Mouse (Mus musculus) monocyte, adult 2 months (primary cell): ENCODE results near the gene Svop.

Experiments used
- DNase-seq, 2 experiments: peaks; one replicate each; pipeline ENCODE4 v3.0.0; 2022; ENCODE audit warnings: low spot score in 2 of 2, low read depth in 1 of 2

Svop gene

DNA sequence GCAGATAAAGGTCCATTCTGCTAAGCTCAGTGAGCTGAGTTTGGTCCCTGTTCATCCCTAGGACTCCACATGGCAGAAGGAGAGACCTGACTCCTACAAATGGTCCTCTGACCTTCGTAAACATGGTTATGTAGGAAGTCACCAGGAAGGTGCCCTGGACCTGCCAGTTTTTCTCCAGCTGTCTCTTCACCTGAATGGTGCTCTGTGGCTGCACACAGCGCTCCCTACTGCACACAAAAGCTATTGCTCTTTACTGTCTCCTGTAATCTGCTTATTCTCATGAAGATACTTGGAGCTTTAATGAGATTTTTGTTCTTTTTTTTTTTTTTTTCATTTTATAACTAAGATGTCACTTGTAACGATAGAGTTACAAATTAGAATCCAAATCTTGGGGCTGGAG lies 44.8 kb downstream of the Svop start:
- DNase-seq = no peak

DNA sequence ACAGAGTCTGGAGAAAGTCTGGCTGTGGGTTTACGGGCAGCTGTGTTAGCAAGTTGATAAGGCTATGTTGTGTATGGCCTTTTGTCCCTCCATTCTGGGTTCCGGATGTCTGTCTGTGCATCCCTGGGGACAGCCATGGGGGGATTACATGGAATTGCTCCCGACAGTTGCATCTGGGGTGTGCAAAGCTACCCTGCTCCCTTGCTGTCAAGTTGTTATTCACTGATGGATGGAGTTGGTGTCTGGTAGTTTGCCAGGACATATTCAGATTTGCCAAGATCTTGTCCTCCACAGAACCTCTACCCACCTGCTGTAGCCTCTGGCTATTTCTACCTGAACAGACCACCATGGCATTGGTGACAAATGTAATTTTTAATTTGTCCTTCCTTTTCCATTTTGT lies 45.2 kb downstream of the Svop start:
- DNase-seq = no peak

DNA sequence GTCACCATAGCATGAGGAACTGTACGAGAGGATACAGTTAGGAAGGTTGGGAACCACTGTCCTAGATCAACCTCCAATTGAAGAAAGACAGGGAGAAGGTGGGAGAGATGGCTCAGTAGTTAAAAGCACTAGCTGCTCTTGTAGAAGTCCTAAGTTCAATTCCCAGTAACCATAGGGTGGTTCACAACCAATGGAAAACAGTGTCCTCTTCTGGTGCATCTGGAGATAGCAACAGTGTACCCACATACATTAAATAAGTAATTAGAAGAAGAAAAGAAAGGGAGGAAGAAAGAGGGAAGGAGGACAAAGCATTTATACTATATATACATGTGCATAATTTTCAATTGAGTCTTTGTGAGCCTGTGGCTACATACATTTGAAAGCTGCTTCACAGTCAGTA lies 46.2 kb downstream of the Svop start:
- DNase-seq = no peak

DNA sequence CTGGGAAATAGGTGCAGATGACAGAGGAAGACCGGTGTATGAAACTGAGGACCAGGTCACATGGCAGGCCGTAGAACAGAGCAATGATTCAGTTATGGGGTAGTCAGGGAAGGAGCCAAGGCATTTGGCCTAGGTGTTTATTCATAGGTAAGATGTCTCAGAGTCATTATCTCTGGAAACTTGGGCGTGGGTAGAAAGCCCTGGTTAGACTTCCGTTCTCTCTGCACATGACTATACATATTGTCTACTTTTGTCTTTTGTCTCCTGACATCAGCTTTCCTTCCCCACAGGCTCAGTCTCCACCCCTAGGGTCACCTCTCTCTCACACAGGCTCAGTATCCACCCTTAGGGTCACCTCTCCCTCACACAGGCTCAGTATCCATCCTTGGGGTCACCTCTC lies 47.6 kb downstream of the Svop start:
- no peak for DNase-seq

DNA sequence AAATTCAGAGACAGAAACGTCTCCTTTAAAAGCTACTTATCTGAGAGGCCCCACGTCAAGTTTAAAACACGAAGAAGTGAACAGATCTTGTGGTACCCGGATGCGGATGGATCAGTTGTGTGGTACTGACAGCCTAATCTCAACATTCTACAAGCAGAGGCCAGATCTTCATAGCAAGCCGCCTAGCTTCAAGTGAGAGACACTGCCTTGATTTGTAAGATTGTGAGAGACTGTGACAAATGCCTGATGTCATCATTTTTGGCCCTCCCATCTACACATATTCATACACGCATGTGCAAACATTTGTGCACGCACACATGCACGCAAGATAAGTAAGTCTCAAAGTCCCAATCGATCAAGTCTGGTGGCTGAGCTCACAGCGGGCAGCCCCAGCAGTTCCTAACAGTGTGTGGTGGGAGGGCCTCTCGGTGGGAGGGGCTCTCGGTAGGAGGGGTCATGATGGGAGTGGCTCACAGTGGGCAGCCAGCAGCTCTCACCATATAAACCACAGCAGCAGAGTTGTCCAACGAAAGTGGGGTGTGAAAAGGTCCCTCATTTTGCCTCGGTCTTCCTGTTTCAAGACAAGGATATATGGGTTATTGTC lies 49.9 kb downstream of the Svop start:
- peak in 1 of 2 experiments; percentile 7 for DNase-seq

DNA sequence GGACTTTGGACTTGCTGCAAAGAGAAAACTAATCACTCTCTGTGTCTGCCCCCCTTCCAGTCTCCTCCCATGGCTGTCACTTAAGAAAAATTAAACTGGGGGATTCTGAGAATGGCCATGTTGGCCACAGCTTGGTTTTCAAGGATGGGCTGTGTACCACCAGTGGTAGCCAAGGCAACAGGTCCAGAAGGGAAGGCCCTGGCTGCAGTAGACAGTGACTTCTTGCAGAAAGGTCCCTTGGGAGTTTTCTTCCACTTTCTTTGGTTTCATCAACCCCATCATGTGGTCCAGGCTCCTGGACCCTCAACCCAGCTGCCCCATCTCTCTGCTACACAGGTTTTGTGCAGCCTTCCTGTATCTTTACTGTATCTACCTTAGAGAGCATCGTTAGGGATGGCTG lies 50.5 kb downstream of the Svop start:
- DNase-seq = no peak

DNA sequence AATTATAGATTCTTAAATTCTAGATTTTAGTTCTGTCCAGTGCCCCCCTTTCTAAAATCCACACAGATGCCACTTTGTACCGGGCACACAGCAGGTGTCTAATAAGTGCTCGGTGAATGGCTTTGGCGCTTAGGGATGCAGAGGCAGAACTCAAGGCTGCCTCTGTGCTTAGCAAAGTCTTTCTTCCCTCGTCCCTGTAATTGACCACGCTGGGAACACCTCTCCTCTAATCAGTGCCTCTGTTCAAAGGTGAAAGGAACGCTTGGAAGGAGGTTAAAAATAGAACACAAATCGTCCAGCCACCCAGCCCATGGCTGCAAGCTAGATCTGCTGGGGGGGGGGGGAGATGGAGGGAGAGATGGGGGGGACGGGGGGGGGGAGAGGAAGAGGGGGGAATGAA lies 50.9 kb downstream of the Svop start:
- DNase-seq = no peak

DNA sequence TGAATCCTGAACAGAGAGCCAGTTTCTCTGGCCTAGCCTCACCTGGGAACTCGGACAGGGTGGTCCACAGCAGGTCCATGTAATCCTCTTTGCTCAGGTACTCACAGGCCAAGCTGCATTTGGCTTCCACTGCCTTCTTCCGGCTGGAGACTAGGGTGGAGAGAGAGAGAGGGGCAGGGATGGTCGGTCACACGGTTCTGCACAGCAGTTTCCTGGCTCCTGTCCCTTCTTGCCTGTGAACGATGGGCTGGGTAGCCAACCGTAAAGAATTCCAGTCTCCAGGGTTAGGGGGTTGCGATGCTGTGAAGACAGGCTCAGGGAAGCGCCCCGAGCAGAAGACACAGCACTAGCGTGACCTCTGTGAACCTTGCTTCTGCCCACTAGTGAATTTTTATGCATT lies 56.3 kb downstream of the Svop start:
- no peak for DNase-seq

DNA sequence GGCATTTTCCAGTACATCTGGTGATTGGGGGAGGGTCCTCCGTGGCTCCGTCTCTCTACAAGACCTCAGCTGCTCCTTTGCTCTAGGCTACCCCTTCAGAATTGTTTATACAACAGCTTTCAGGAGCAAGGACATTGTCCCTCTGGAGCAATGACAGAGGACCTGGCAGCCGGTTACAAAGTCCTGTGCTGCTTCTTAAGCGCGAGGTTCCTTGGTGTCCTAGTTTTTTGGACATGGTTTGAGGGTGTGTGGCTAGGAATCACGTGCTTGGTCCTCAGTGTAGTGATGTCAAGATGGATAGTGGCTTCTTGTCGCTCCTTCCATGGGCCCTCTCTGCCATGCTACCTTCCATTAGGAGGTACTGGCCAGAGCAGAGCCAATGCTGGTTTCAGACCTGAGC lies 57.0 kb downstream of the Svop start:
- no peak for DNase-seq

DNA sequence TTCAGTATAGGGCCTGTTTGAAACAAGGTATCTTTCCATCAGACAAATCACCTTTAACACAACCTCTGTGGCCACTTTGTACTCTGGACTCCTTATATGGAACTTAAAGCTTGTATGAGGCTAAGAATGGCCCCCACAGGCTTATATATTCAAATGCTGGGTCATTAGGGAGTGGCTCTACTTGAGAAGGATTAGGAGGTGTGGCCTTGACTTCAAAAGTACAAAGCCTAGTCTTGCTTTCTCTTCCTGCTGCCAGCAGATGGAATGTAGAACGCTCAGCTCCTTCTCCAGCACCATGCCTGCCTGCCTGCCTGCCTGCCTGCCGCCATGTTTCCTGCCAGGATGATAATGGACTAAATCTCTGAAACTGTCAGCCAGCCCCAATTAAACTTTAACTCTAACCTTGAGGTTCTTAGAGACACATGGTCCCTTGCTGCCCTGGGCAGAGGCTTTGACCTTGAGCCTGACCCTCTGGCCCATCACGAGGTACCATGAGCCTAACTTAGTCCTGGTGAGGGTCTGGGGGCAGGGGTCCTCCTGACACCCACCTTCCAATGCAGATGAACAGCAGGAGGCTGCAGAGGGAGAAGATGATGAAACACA lies 59.1 kb downstream of the Svop start:
- no peak for DNase-seq

DNA sequence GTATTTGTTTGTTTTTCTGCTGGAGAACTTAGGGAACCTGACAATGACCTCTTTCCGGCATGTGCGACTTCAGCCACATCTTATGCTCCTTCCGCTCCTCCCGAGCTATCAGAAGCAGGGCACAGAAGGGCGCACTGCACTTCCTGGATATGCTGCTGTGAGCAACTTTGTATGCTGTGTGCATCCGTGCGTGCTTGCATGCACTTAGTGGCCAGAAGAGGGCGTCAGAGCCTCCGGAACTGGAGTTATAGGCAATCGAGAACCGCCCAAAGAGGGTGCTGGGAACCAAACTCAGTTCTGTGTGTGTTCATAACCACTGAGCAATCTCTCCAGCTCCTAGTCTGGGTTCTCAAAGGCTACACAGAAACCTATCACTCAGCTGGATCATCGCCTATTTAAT lies 60.7 kb downstream of the Svop start:
- DNase-seq = no peak

DNA sequence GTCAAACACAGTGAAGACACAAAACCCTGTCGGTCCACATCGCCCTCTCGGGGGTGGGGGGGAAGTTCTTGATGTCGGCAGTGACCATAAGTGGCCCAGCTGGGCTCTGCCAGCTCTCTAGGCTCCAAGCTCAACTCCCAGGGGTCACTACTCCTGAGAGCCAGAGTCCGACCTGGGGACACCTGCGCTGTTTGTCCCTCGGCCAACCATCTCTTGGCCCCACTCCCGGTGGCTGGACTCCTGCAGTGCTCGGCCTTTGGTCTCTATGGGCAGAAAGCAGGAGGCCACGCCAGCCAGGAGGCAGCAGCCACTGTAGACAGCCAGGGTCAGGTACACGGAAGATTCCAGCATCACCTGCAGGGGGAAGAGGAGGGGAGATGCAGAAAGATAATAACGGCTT lies 63.3 kb downstream of the Svop start:
- DNase-seq = no peak

DNA sequence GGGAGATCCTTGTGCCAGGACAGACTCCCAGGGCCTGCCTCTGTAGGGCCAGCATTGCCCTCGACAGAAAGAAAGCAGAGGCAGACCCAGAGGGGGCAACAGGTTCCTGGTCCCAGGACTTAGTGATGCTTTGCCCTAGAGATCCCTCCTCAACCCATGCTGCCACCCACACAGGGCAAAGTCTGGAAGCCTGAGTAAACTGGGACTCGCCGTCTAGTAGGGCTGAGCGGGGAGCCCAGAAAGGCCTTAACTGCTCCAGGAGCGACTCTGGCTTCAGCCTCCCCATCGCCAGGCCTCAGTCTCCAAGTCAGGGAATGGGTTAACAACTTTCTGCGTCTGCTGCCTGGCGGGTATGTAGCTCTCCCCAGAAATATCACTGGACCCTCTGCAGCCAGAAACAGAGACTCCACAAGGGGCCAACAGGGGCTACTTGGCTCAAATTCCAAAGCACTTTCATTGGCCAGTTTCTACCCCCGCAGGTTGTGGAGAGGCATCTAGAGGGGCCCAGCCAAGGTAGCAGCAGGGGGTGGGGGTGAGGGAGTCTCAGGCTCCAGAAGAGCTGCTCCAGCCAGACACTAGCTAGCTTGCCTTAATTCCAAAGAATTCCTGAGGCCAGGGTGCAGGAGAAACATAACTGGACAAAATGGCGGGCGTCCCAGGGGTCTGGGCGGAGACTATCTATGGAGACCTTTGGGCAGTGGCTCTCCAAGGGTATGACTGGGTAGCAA lies 64.0 kb downstream of the Svop start:
- no peak for DNase-seq

DNA sequence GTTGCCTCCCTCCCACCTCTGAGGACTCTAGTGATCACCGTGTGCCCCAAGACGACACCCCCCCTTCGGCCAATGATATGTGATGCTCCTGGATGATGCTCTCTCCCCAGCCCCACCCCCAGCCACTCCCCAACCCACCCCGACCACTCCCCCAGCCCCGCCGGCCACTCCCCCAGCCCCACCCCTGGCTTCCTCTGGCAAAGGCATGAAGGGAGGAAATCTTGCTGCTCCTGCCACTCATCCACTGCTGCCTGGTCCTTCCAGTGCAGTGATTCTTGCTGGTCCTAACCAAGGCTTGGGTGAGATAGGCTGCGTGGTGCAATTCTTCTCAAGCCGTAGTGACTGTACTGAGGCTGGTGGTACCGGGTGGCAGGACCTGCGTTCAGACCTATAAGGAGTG lies 66.5 kb downstream of the Svop start:
- no peak for DNase-seq

DNA sequence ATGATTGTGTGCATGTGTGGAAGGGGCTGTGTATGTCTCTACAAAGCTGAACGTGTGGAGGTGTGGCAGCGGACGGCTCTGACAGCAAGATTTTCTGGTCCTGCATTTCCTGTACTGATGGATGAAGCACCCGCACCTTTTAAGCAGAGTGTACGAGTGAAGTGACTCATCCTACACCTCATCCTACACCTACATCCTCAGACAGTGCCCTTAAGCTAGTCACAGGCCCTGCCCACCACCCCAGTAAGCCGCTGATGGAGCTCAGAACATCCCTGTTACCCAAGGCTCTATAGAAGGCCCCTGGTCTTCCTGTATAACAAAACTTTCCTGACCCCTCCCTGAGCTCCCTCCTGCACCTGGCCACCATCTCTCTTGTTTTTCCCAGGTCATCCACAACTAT lies 67.0 kb downstream of the Svop start:
- no peak for DNase-seq

DNA sequence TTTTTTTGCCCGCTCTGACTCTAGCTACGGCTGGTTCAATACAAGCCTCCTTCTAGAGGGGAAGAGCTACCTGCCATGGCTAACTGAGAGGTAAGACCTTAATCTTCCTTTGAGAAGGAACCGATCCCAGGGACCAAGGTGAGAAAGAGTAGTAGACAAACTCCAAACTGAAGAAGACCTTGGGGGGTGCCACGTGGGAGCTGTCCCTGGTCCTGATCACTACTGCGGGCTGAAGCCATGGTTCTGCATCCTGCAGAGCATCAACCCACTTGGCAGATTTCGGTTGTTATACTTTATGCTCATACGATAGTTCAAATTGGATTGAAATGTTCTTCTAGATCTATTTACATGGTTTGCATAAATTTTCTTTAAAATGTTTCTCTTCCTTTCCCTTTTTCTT lies 76.2 kb downstream of the Svop start:
- DNase-seq = no peak

DNA sequence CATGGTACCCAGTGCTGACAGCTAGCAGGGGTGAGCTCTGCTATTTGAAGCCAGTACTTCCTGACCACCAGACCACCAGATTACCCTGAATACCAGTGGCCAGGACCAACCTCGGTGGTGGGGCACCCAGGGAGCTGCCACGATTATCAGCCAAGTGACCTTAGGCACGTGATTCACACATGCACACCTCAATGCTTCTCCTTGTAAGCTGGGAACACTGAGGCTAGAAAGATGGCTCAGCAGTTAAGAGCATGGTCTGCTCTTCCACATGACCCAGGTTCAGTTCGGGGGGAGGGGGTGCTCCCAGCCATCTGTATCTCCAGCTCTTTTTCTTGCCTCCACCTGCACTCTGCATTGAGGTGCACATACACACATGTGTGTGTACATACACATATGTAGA lies 82.3 kb downstream of the Svop start:
- no peak for DNase-seq

DNA sequence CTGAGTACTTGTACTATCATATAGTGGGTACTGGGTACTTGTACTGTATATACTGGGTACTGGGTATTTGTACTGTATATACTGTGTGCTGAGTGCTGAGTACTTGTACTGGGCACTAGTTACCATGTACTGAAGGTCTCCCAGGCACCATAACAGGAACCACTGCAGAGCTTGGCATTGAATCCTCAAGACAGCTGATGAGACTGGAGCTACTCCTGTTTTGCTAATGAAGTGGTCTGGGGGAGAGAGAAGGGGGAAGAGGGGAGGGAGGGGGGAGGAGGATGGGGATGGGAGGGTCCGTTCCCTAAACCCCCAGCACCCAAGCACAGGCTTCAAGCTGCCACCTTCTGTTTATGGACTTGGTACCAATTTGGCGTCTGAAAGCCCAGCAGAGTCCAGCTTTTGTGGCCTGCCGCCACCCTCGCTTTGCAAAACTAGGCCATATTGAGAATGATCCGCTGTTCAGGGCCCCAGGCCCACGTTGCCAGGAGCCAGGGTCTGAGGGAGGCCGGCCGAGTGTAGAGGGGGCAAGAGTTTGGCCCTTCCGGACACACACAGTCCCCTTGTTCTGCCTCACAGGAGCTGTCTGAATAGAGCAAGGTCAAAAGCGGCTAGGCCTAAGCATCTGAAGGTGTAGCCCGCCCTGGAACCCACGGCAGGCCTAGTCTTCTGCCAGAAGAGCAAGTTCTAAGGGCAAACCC lies 83.5 kb downstream of the Svop start:
- no peak for DNase-seq

DNA sequence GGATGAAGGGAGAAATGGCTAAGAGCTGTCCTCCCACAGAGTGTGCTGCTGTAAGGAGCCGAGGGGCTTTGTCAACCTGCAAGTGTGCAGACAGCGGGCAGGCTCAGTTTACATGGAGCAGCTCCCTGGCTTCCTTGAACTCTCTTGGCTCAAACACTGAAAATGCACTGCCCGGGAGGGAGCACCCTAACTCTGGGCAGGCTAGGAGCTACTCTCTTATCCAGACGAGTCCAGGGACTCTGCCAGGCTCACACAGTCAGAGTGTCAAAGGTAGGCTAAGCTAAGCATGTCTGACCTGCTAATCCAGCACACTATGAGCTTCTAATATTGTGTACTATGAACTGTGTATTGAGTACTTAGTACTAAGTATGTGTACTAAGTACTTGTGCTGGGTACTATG lies 84.4 kb downstream of the Svop start:
- DNase-seq = no peak

DNA sequence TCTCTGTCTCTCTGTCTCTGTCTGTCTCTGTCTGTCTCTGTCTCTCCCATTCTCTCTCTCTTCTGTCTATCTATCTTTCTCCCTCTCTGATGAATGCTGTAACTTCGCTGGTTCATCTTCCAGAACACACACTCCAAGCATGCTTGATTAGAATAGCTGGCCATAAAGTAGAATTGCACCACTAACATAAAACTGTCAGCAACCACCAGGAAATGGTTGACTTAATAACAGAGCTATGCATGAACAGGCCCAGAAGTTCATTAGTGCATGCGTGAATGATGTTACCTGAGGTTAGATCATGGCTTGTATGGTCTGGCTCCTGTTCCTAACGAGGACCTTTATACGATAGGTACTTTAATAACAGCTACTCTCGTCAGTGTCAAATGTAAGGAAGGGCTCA lies 86.3 kb downstream of the Svop start:
- no peak for DNase-seq

DNA sequence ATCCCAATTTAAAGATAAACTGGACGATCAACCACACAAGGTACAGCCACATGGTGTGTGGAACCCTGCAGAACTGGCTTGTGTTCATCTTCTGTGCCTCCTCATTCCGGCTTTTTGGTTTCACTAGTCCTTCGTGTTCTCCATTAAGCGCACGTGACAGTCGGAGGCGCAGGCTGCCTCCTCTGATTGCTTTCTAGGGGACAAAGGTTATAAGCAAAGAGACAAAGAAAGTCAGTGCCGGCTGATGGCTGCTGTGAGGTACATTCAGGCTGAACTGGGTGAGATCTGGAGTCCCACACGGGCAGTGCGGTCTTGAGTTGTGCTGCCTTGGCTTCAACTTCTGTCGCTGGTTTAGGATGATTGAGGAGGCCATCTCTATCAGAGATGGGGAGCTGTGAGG lies 86.8 kb downstream of the Svop start:
- DNase-seq = no peak

DNA sequence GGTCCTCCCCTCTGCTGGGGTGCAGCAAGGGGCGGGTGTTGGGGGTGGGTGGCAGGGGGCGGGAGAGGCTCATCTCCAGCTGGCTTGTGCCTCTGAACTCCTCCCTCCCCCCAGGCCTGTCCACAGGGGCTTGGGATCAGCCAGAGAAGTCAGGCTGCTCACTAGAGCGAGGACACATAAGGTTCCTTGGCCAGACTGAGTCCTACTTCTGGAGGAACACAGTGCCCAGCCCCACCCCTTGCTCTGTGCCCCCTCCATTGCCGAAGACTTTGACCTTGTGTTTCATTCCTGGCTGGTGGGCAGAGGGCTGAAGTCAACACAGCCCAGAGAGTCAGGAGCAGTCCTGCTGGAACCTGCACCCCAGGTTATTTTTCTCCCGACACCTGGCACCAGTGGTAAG lies 87.8 kb downstream of the Svop start, which contains the start of gene Dao:
Dao (plus strand) TSS at position 162 of the 400 bp plus-strand sequence.
- DNase-seq = no peak
